Mouse (Mus musculus): Measurements from ENCODE around the gene Ccdc28b. TPM values are rescaled to one million over a fixed set of nuclear protein-coding genes. Genes with fewer than 3 reads are reported as not detected.
A peak's percentile ranks its signal among the peaks of the same experiment; 100 is the strongest.

The Ccdc28b gene
- total and polyA plus RNA-seq, 3 experiments, result 18.3 to 29.1 TPM; not detected in 1

GRCm38 (mm10) chr4:129614093-129614492, 9.7 kb downstream of the Ccdc28b start, which contains the start of gene Dcdc2b:
Gene Dcdc2b, minus strand, starts transcription at chr4:129614257.
- TF ChIP-seq USF2 (IDR thresholded peaks at IDR 0.05; ENCODE audit: borderline replicate concordance in 1 of 2, insufficient read depth in 1 of 2, low read depth in 1 of 2, low read length in 2 of 2), result no peak
- peak; percentile 41 for TF ChIP-seq POLR2AphosphoS2 (IDR thresholded peaks at IDR 0.05; ENCODE audit: low read length)
- Histone ChIP-seq H3K9me3 (replicated peaks; ENCODE audit: insufficient read depth, low read length) (no peaks in the 10 kb centered on the region), H3K4me3 (ENCODE audit: control insufficient read depth in 1 of 2, insufficient read depth in 1 of 2, low read depth in 2 of 2, low read length in 2 of 2) (no peak within 1 kb of the TSS), H3K4me1 (ENCODE audit: control insufficient read depth in 1 of 2, insufficient read depth in 2 of 2, low read length in 2 of 2) (no peaks in the 10 kb centered on the region), H3K79me2 (ENCODE audit: control insufficient read depth, insufficient read depth, low read length, poor library complexity) (peaks cover 4% of the 10 kb centered on the region; the same call in 1 of the 2 replicates), H3K27ac (ENCODE audit: control insufficient read depth, low read depth, low read length) (no peak within 1 kb of the TSS), H3K36me3 (ENCODE audit: control insufficient read depth in 1 of 2, insufficient read depth in 2 of 2, low read length in 2 of 2) (no peaks in the 10 kb centered on the region; a peak in 2 of 4 replicates), H3K9ac (ENCODE audit: control insufficient read depth, low read depth, low read length, poor library complexity, severe bottlenecking) (no peak within 1 kb of the TSS), H3K27me3 (ENCODE audit: control insufficient read depth in 1 of 2, insufficient read depth in 2 of 2, low read length in 2 of 2) (no peaks in the 10 kb centered on the region)
- peak; percentile 41 for DNase-seq (ENCODE audit: low read depth, low spot score)

- no peaks in the 10 kb centered on the region for H3K27me3 ChIP-seq (ENCODE audit: control insufficient read depth in 1 of 2, insufficient read depth in 2 of 2, low read length in 2 of 2)
- H3K27ac ChIP-seq (ENCODE audit: control insufficient read depth, low read depth, low read length), result no peak overlapping the region
- H3K4me3 ChIP-seq (ENCODE audit: control insufficient read depth in 1 of 2, insufficient read depth in 1 of 2, low read depth in 2 of 2, low read length in 2 of 2), result no peak overlapping the region
- no peak for DNase-seq (ENCODE audit: low read depth, low spot score)
- H3K9me3 ChIP-seq (replicated peaks; ENCODE audit: insufficient read depth, low read length), result no peaks in the 10 kb centered on the region
- no peak for TF ChIP-seq SIN3A (IDR thresholded peaks at IDR 0.05; ENCODE audit: low read length)
- no peak for TF ChIP-seq MYC (IDR thresholded peaks at IDR 0.05; ENCODE audit: low read depth, low read length)
- TF ChIP-seq MYB (IDR thresholded peaks at IDR 0.05; ENCODE audit: low read depth, low read length), result no peak
- no peak for TF ChIP-seq TCF12 (IDR thresholded peaks at IDR 0.05; ENCODE audit: low read depth, low read length)
- TF ChIP-seq MAX (IDR thresholded peaks at IDR 0.05; ENCODE audit: low read length), result no peak
- no peak for TF ChIP-seq MAZ (IDR thresholded peaks at IDR 0.05; ENCODE audit: low read depth, low read length)
- TF ChIP-seq E2F4 (IDR thresholded peaks at IDR 0.05; ENCODE audit: borderline replicate concordance, low read depth, low read length), result no peak
- no peak for TF ChIP-seq USF2 (IDR thresholded peaks at IDR 0.05; ENCODE audit: borderline replicate concordance in 1 of 2, insufficient read depth in 1 of 2, low read depth in 1 of 2, low read length in 2 of 2)
- no peak for TF ChIP-seq SMC3 (IDR thresholded peaks at IDR 0.05; ENCODE audit: low read depth, low read length)
- no peak for TF ChIP-seq NELFE (IDR thresholded peaks at IDR 0.05; ENCODE audit: low read depth, low read length)
- no peak for TF ChIP-seq HCFC1 (IDR thresholded peaks at IDR 0.05; ENCODE audit: low read depth, low read length)
- no peak for TF ChIP-seq CHD2 (IDR thresholded peaks at IDR 0.05; ENCODE audit: low read length)
- no peak for TF ChIP-seq KAT2A (conservative IDR thresholded peaks at IDR 0.05; ENCODE audit: low read depth, low read length)
- TF ChIP-seq BHLHE40 (IDR thresholded peaks at IDR 0.05; ENCODE audit: borderline replicate concordance, low read depth, low read length), result no peak
- no peak for TF ChIP-seq EP300 (IDR thresholded peaks at IDR 0.05; ENCODE audit: low read depth in 1 of 2, low read length in 2 of 2)
- no peak overlapping the region for H3K9ac ChIP-seq (ENCODE audit: control insufficient read depth, low read depth, low read length, poor library complexity, severe bottlenecking)
- H3K79me2 ChIP-seq (ENCODE audit: control insufficient read depth, insufficient read depth, low read length, poor library complexity), result no peaks in the 10 kb centered on the region
- H3K36me3 ChIP-seq (ENCODE audit: control insufficient read depth in 1 of 2, insufficient read depth in 2 of 2, low read length in 2 of 2), result peaks cover 0 to 2% of the 10 kb centered on the region in 2 experiments; a peak in 3 of 4 replicates
- H3K4me1 ChIP-seq (ENCODE audit: control insufficient read depth in 1 of 2, insufficient read depth in 2 of 2, low read length in 2 of 2), result no peaks in the 10 kb centered on the region
Measured at GRCm38 (mm10) chr4:129610472-129610871, 13.3 kb downstream of the Ccdc28b start.

All from MEL (cell line).